Mouse (Mus musculus): Measurements from ENCODE around the gene Abr.

GRCm38 (mm10) chr11:76562584-76562983 is 59.5 kb downstream of the Abr start:
- no peak for TF ChIP-seq POLR2A (IDR thresholded peaks at IDR 0.05; ENCODE audit: insufficient read length, low read depth)
- no peak for TF ChIP-seq MYOG (IDR thresholded peaks at IDR 0.05; ENCODE audit: control insufficient read depth in 1 of 3, insufficient read depth in 1 of 3, insufficient read length in 2 of 3, low read depth in 2 of 3)
